Mouse (Mus musculus): ENCODE measurements around the gene Slc17a4. TPM values are rescaled to one million over a fixed set of nuclear protein-coding genes. Genes with fewer than 3 reads are reported as not detected.

Slc17a4 gene
- total RNA-seq, 1 experiment, result not detected

DNA sequence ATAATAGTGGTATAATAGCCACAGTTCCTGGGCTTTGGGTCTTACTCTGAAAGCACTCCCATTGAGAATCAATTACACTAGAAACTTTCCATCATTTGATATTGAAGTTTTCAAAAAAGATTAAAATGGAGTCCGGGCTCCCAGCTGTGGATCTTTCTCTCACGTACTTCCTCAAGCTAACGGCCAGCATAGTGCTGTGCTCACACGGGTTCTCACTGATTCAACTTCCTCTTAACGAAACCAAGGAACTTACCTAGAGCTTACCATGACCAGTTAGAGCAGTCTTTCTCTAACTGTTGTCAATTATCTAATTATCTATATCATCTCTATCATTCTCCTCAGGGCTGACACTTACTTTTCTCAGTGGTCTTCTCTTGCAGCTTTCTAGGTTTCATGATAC is 35.2 kb downstream of the Slc17a4 start:
- H3K36me3 ChIP-seq (ENCODE audit: control insufficient read depth, insufficient read depth, low read length, poor library complexity, severe bottlenecking), result no peaks in the 10 kb centered on the region
- in situ Hi-C loops (cut with MboI; ENCODE audit: low sequenced_read_pairs in 2 of 2, unreplicated experiment in 2 of 2), result no loop called here
- TF ChIP-seq ZC3H11A (IDR thresholded peaks at IDR 0.05; ENCODE audit: borderline replicate concordance, low read depth, low read length) (no peak), ZNF384 (IDR thresholded peaks at IDR 0.05; ENCODE audit: low read depth, low read length) (no peak), CHD2 (IDR thresholded peaks at IDR 0.05; ENCODE audit: low read depth, low read length) (no peak), HCFC1 (IDR thresholded peaks at IDR 0.05; ENCODE audit: borderline replicate concordance, insufficient read depth, low read length) (no peak), MAFK (IDR thresholded peaks at IDR 0.05; ENCODE audit: insufficient read depth, low read depth, low read length) (no peak)
- H3K9ac ChIP-seq (ENCODE audit: insufficient read depth, low read depth, low read length, poor library complexity, severe bottlenecking), result no peak overlapping the region
- DNase-seq (ENCODE audit: low read depth, low spot score), result no peak
- no peaks in the 10 kb centered on the region for H3K4me1 ChIP-seq (ENCODE audit: control insufficient read depth in 2 of 2, insufficient read depth in 2 of 2, low read length in 2 of 2, poor library complexity in 1 of 2)
- H3K9me3 ChIP-seq (ENCODE audit: control insufficient read depth, insufficient read depth, low read depth, low read length), result no peaks in the 10 kb centered on the region
- no peak overlapping the region for H3K4me3 ChIP-seq (ENCODE audit: insufficient read depth in 1 of 2, low read depth in 1 of 2, low read length in 2 of 2, poor library complexity in 1 of 2, severe bottlenecking in 1 of 2)
- no peak overlapping the region for H3K27ac ChIP-seq (ENCODE audit: insufficient read depth, low read depth, low read length, poor library complexity, severe bottlenecking)

DNA sequence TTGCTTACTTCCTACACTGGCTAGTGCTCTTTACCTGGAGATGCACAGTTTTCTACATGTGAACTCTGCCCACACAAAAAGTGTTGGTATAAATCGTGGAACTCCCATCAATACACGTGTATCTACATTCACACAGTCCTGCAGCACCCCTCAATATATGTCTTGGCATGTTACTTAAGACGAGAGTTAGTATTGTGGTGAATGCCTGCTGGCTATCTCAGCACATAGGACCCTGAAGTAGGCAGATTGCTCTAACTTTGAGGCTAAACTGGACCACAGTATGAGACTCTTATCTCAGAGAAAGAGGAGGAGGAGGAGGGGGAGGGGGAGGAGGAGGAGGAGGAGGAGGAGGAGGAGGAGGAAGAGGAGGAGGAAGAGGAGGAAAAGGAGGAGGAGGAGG is 35.7 kb downstream of the Slc17a4 start:
- no peaks in the 10 kb centered on the region for H3K36me3 ChIP-seq (ENCODE audit: control insufficient read depth, insufficient read depth, low read length, poor library complexity, severe bottlenecking)
- no peak overlapping the region for H3K4me3 ChIP-seq (ENCODE audit: insufficient read depth in 1 of 2, low read depth in 1 of 2, low read length in 2 of 2, poor library complexity in 1 of 2, severe bottlenecking in 1 of 2)
- no peak overlapping the region for H3K27ac ChIP-seq (ENCODE audit: insufficient read depth, low read depth, low read length, poor library complexity, severe bottlenecking)
- in situ Hi-C loops (cut with MboI; ENCODE audit: low sequenced_read_pairs in 2 of 2, unreplicated experiment in 2 of 2), result no loop called here
- no peaks in the 10 kb centered on the region for H3K4me1 ChIP-seq (ENCODE audit: control insufficient read depth in 2 of 2, insufficient read depth in 2 of 2, low read length in 2 of 2, poor library complexity in 1 of 2)
- H3K9ac ChIP-seq (ENCODE audit: insufficient read depth, low read depth, low read length, poor library complexity, severe bottlenecking), result no peak overlapping the region
- DNase-seq (ENCODE audit: low read depth, low spot score), result no peak
- no peak for TF ChIP-seq MAFK (IDR thresholded peaks at IDR 0.05; ENCODE audit: insufficient read depth, low read depth, low read length)
- H3K9me3 ChIP-seq (ENCODE audit: control insufficient read depth, insufficient read depth, low read depth, low read length), result no peaks in the 10 kb centered on the region

DNA sequence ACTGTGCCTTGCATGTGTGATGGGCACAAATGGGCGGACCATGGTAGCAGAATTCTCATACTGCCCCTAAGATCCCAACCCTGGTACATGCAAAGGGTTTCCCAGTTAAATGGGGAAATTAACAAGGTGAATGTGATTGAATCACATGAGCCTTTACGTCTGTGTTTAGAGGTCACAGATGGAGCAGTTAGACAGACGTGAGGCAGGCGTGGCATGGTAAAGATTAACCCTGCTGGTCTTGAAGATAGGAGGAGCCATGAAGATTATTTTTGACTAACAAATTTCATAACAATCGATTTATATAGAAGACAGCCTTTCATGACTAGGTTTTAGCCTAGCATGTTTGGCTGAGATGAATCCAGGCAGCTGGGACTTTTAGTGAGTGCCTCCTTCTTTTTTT is 41.7 kb downstream of the Slc17a4 start:
- H3K9ac ChIP-seq (ENCODE audit: insufficient read depth, low read depth, low read length, poor library complexity, severe bottlenecking), result no peak overlapping the region
- no peaks in the 10 kb centered on the region for H3K36me3 ChIP-seq (ENCODE audit: control insufficient read depth, insufficient read depth, low read length, poor library complexity, severe bottlenecking)
- H3K4me3 ChIP-seq (ENCODE audit: insufficient read depth in 1 of 2, low read depth in 1 of 2, low read length in 2 of 2, poor library complexity in 1 of 2, severe bottlenecking in 1 of 2), result no peak overlapping the region
- DNase-seq (ENCODE audit: low read depth, low spot score), result no peak
- H3K4me1 ChIP-seq (ENCODE audit: control insufficient read depth in 2 of 2, insufficient read depth in 2 of 2, low read length in 2 of 2, poor library complexity in 1 of 2), result no peaks in the 10 kb centered on the region
- no peaks in the 10 kb centered on the region for H3K9me3 ChIP-seq (ENCODE audit: control insufficient read depth, insufficient read depth, low read depth, low read length)
- in situ Hi-C loops (cut with MboI; ENCODE audit: low sequenced_read_pairs in 2 of 2, unreplicated experiment in 2 of 2), result no loop called here
- TF ChIP-seq CHD2 (IDR thresholded peaks at IDR 0.05; ENCODE audit: low read depth, low read length) (no peak), ZC3H11A (IDR thresholded peaks at IDR 0.05; ENCODE audit: borderline replicate concordance, low read depth, low read length) (no peak), ZNF384 (IDR thresholded peaks at IDR 0.05; ENCODE audit: low read depth, low read length) (no peak), MAFK (IDR thresholded peaks at IDR 0.05; ENCODE audit: insufficient read depth, low read depth, low read length) (no peak), HCFC1 (IDR thresholded peaks at IDR 0.05; ENCODE audit: borderline replicate concordance, insufficient read depth, low read length) (no peak)
- H3K27ac ChIP-seq (ENCODE audit: insufficient read depth, low read depth, low read length, poor library complexity, severe bottlenecking), result no peak overlapping the region

DNA sequence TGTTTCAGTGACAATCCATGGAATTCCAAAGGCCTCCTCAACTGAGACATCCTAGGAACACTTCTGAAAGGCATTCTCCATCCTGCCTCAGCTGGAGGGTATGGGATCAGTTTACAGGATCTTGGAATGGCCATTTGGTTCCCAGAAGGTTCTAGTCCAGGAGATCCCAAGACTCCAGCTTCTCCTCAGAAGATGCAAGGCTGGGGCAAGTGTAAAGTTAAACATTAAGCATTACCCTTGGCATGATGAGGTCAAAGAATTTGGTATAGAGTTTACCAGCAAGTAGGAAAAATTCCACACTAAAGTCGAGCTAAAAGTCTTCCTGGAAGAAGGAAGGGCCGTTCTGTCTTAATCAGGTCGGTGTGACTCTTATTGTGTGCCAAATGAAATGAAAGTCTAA is 44.8 kb downstream of the Slc17a4 start:
- TF ChIP-seq HCFC1 (IDR thresholded peaks at IDR 0.05; ENCODE audit: borderline replicate concordance, insufficient read depth, low read length), result no peak
- no peak for TF ChIP-seq ZNF384 (IDR thresholded peaks at IDR 0.05; ENCODE audit: low read depth, low read length)
- TF ChIP-seq CHD2 (IDR thresholded peaks at IDR 0.05; ENCODE audit: low read depth, low read length), result no peak
- no peak for TF ChIP-seq MAFK (IDR thresholded peaks at IDR 0.05; ENCODE audit: insufficient read depth, low read depth, low read length)
- no peak for TF ChIP-seq ZC3H11A (IDR thresholded peaks at IDR 0.05; ENCODE audit: borderline replicate concordance, low read depth, low read length)
- no peak overlapping the region for H3K27ac ChIP-seq (ENCODE audit: insufficient read depth, low read depth, low read length, poor library complexity, severe bottlenecking)
- no peak overlapping the region for H3K9ac ChIP-seq (ENCODE audit: insufficient read depth, low read depth, low read length, poor library complexity, severe bottlenecking)
- H3K9me3 ChIP-seq (ENCODE audit: control insufficient read depth, insufficient read depth, low read depth, low read length), result no peaks in the 10 kb centered on the region
- no peaks in the 10 kb centered on the region for H3K4me1 ChIP-seq (ENCODE audit: control insufficient read depth in 2 of 2, insufficient read depth in 2 of 2, low read length in 2 of 2, poor library complexity in 1 of 2)
- in situ Hi-C loops (cut with MboI; ENCODE audit: low sequenced_read_pairs in 2 of 2, unreplicated experiment in 2 of 2), result no loop called here
- H3K36me3 ChIP-seq (ENCODE audit: control insufficient read depth, insufficient read depth, low read length, poor library complexity, severe bottlenecking), result no peaks in the 10 kb centered on the region
- no peak overlapping the region for H3K4me3 ChIP-seq (ENCODE audit: insufficient read depth in 1 of 2, low read depth in 1 of 2, low read length in 2 of 2, poor library complexity in 1 of 2, severe bottlenecking in 1 of 2)
- no peak for DNase-seq (ENCODE audit: low read depth, low spot score)

DNA sequence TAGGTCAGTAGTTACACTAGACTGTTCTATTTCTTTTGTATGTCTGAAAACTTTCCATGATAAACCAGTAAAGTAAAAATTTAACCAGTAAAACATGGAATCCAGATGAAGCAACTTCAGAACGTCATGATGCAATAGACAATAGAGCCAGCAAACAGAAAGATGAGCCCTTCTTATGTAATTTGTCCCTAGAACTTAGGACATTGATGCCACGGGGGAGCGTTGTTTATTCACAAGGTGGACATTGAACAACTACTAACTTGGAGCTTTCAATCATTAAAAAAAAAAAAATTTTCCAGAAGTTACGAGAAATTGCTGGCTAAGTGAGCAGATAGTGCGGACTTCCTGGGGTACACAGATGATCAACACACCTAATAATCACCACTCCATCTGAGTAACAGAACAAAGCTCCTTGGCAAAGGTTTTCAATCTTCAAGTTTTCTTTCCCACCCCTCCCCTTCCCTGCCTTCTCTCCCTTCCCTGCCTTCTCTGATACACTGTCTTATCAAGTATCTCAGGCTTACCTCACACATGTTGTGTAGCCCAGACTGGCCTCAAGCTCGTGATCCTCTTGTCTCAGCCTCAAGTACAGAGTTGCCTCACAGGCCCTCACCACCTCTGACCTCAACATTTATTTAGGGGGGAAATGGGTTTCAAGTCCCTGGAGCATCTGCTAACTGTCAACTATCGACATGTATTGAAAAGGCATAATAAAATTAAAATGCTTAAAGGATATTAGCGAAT is 45.8 kb downstream of the Slc17a4 start:
- no peaks in the 10 kb centered on the region for H3K4me1 ChIP-seq (ENCODE audit: control insufficient read depth in 2 of 2, insufficient read depth in 2 of 2, low read length in 2 of 2, poor library complexity in 1 of 2)
- H3K27ac ChIP-seq (ENCODE audit: insufficient read depth, low read depth, low read length, poor library complexity, severe bottlenecking), result no peak overlapping the region
- no peaks in the 10 kb centered on the region for H3K36me3 ChIP-seq (ENCODE audit: control insufficient read depth, insufficient read depth, low read length, poor library complexity, severe bottlenecking)
- in situ Hi-C loops (cut with MboI; ENCODE audit: low sequenced_read_pairs in 2 of 2, unreplicated experiment in 2 of 2), result no loop called here
- no peak overlapping the region for H3K4me3 ChIP-seq (ENCODE audit: insufficient read depth in 1 of 2, low read depth in 1 of 2, low read length in 2 of 2, poor library complexity in 1 of 2, severe bottlenecking in 1 of 2)
- no peaks in the 10 kb centered on the region for H3K9me3 ChIP-seq (ENCODE audit: control insufficient read depth, insufficient read depth, low read depth, low read length)
- no peak for TF ChIP-seq ZC3H11A (IDR thresholded peaks at IDR 0.05; ENCODE audit: borderline replicate concordance, low read depth, low read length)
- TF ChIP-seq CHD2 (IDR thresholded peaks at IDR 0.05; ENCODE audit: low read depth, low read length), result no peak
- no peak for TF ChIP-seq ZNF384 (IDR thresholded peaks at IDR 0.05; ENCODE audit: low read depth, low read length)
- TF ChIP-seq MAFK (IDR thresholded peaks at IDR 0.05; ENCODE audit: insufficient read depth, low read depth, low read length), result no peak
- no peak for TF ChIP-seq HCFC1 (IDR thresholded peaks at IDR 0.05; ENCODE audit: borderline replicate concordance, insufficient read depth, low read length)
- H3K9ac ChIP-seq (ENCODE audit: insufficient read depth, low read depth, low read length, poor library complexity, severe bottlenecking), result no peak overlapping the region
- DNase-seq (ENCODE audit: low read depth, low spot score), result no peak
